Mouse (Mus musculus) liver, embryonic 14 days (tissue): ENCODE results near the gene Tanc2. TPM values are rescaled to one million over a fixed set of nuclear protein-coding genes. Genes with fewer than 3 reads are reported as not detected.

Experiments used
- polyA plus RNA-seq: library from polyadenylated mRNA; depleted of rRNA; stranded (reverse); fragments of >200 nt; gene quantifications from 2 replicates; pipeline ENCODE4 v1.2.3, GENCODE M21; 2012; rRNA removed

Tanc2 gene
- 0.80 and 0.81 TPM in 2 replicates for polyA plus RNA-seq

GRCm38 (mm10) chr11:105589877-105590641 lies at the start of gene Tanc2:
Gene Tanc2, plus strand, starts transcription at chr11:105589986.

GRCm38 (mm10) chr11:105952911-105953386 lies 363.2 kb downstream of the Tanc2 start, which contains the start of gene Cyb561:
Gene Cyb561, minus strand, starts transcription at chr11:105953336.

GRCm38 (mm10) chr11:105967741-105968574 lies 378.2 kb downstream of the Tanc2 start, which contains the start of gene Ace:
Gene Ace, plus strand, starts transcription at chr11:105967945.

Other genes starting within 250 kb of the Tanc2 start
- not detected in 2 replicates for gene March10, start 133.3 kb upstream of the Tanc2 start, polyA plus RNA-seq